Mouse (Mus musculus) heart, adult 11 months (tissue): ENCODE results near the gene Ddx47.

Experiments used
- DNase-seq: peaks from one replicate; pipeline ENCODE4 v3.0.0; 2022

Ddx47 gene

DNA sequence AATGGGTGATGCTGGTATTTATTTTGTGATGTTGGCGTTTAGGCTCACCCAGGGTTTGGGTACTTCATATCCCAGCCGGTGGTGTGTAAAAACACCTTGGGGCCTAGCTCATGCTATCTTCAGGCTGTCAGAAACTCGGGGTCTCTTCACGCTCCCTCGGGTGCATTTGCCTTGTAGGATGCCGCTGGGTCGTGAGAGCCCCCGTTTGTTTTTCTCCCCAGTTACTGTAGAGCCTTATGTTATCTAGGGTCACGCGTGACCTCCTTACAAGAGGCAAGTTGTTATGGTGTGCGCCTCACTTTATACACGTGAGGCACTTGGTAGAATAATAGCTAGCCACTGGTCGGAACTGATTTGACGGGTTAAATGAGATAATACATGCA is 313 bp downstream of the Ddx47 start:
- DNase-seq, result no peak

DNA sequence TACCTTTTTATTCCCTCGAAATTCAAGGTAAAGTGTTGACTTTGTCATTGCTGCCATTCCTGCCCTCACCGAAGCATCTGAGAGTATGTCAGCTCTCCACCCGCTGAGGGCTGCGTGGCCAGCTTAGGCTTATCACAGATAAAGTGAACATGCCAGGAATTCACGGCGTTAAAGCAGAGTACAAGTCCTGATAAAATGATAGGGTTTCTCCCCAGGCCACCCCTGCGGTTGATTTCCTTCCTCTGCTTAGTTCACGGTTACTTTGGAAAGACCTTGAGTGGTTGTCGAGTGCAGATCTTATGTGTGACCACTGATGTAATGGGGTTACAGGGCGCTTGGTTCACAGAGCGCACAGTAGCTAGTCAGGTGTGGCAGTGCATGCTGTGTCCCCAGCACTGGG is 5.8 kb downstream of the Ddx47 start:
- no peak for DNase-seq

DNA sequence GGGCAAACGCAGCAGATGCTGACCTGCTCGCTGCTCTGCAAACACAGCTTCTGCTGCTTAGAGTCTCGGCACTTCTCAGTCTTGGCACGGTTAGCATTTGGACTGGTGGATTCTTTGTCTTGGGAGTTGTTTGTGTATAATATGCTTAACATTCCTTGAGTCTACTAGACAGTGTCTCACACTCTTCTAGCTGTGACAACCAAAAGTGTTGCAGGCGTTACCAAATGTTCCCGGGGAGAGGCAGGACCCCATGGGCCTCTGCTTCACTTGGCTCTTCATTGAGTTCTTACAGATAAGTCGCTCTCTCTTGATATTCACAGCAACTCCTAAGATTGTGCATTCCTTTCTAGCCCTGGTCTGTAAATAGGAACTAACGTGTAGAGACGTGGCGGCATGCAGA is 8.2 kb downstream of the Ddx47 start:
- no peak for DNase-seq

DNA sequence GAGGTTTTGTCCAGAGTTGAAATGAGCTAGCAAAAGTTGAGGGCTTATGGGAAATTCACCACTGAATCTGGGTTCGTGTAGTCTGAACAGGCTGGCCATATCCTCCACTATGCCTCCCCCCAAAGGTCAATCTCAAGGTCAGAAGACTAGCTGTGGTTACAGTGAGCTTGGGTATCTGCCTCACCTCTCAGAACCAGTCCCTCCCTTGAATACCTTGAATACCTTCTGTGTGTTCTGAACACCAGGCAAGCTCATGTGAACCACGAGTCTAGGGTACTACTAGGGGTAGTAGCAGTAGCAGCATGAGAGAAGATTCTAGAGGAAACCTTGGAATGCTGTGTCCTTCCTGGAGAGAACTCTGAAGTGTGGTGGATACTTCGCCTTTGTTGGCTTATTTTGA is 10.2 kb downstream of the Ddx47 start:
- no peak for DNase-seq

DNA sequence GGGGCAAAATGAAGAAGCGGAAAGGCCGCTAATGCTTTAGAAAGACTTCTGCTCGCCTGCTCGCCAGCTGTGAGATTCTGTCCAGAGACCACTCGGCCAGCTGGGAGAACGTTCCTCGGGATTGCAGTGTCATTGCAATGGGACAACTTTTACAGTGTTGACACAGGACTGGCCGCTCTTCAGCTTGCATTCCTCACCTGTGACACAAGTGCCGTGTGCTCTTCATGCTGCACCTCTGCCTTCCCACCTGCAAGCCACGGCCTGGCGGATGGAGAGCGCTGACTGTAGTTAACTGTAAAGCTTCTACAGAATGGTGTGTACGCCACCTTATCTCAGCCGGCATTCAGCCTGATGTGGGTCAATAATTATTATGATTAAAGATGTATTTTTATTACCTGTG is 12.0 kb downstream of the Ddx47 start:
- no peak for DNase-seq

DNA sequence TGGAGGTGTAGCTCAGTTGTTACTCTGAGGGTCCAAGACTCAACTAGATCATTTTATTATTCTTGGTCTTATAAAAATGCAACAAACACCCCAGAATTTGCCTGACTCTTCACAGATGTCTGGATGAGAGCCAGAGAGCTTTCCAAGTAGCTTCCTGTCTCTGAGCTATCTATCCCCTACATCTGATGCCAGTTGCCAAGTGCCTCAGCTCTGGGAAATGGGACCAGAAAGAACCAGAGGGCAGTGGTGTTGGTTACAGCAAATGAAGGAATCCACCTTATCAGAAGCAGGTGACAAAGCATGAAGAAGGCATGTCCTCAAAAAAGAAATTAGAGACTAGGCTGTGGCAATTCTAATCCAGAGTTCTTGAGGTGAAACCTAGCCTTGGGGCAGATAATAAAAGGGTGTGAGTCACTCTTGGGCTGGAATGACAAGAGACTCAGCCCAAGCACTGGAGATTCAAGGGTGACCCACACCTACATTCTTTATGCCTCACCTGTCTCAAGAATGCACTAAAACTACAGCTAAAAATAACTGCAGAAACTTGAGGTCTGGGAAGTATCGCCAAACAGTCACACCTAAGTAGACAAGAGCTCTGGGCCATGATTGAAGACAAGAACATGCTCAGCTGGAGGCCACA is 13.5 kb downstream of the Ddx47 start:
- DNase-seq, result no peak

DNA sequence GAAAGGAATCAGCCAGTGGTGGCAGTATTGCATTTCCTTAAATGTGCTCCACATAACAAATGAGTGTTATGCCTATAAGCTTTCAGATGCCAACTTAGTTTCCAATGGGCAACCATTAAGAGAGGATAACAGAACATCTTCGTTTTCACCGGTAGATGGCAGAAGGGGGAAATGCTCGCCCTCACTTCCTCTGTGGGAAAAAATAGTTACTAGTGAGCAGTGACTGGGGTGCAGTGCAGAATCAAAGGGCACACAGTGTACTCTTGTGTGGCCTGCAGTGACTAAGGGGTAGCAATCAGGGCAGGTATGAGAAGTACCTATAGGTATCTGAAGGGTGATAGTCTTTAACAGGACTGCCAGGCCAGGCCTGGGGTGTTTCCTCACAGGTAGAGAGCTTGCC is 14.8 kb downstream of the Ddx47 start:
- DNase-seq, result no peak

DNA sequence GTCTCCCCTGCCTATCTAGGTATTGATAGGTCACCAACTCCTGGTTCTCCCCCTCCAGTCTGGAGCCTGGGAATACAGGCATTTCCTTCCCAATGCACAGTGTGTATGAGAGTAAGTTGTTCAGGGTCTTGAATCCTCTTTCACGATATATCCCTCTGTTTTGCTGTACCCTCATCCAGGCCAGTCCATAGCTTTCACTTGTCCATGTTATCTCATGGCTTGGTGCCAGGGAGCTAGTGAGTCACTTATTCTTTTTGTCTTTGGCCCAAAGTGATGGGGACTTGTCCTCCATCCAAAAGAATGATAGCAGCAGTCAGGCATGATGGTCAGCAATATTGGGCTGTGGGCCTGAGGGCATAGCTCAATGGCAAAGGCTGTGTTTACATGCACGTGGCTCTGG is 15.3 kb downstream of the Ddx47 start:
- DNase-seq, result no peak

DNA sequence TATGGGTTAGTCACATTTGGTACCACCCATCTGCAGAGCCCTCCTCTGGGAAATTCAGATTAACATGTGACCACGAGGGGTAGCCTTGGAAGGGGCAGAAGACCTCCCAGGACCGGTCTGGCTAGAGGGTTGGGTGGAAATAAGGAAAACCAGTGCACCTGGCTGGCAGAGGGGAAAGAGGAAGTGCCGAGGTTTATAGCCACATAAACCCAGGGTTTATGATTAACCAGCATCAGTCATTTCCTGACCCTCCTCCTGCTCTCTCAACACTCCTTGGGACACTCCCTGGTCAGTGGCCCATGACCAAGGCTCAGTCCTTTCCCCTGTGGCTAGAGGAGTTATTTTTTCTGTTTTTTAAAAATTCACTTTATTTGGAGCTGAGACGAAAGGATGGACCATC is 17.8 kb downstream of the Ddx47 start:
- DNase-seq, result no peak

DNA sequence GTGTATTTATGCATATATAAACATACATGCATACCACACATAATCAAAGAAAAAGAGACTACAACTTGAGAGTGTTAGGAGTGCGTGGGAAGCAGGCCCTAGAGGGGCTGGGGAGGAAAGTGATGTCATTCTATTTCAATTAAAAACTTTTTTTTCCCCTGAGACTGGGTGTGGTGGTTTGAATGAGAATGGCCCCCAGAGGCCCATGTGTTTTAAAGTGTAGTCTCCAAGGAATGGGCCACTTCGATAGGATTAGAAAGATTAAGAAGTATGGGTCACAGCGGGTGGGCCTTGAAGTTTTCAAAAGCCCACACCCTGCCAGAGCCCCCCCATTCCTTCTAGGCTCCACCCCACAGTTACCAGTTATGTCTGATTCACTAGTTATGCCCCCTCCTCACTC is 27.3 kb downstream of the Ddx47 start:
- no peak for DNase-seq

DNA sequence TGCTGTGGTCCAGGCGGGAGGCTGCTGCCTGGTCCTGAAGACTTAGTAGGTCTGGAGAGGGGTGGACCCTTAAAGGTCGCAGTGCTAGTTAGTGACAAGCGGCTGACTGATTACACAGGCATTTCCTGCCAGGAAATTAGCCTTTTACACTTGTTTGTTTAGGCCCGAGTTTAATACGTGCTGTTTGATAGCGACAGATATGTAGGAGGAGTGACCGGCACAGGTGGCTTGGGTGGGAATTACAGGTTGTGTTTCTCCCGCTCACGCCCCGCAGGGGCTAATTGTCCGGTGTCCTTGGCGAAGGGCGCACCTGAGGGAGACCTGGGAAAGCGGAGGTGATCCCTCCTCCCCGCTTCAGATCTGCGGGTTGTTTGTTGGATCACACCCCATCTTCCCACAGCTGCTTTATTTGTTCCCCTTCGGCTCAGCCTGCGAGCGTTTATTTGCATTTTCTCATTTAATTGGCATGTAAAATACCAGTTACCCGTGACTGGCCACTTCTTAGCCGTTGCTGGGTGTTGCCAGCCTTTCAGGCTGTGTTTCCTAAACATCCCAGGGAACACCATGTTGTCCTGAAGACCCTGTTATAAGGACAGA is 29.0 kb downstream of the Ddx47 start:
- DNase-seq, result no peak

DNA sequence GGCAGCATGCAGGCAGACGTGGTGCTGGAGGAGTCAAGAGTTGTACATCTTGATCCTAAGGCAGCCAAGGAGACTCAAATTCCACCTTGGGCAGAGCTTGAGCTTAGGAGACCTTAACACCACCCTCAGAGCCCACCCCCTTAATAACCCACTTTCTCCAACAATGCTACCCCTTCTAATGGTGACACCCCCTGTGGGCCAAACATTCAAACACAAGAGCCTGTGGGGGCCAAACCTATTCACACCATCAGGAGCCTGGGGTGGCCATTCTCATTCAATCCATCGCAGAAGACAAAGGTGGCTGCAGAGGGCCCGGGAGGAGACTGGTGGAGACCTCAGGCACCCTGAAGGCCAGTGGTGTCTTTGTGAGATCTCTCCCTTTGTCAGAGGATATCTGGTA is 30.5 kb downstream of the Ddx47 start:
- DNase-seq, result no peak

DNA sequence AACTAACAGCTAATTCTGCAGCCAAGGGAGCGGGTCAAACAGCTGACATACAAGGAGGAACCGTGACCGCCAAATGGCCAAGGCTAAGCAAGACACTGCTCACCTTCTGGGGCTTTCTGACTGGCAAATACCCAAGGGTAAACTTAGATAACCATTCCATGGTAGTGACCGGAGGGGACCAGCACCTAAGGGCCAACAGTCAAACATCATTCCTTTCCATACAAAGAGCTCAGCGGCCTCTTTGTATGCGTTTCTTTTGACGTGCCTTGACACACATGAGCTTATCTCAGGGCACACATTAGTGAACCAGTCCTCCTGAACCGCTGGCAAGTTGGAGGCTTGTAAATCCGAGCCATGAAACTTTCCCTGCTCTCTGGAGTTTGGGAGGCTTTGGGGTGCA is 35.9 kb downstream of the Ddx47 start:
- DNase-seq, result no peak

DNA sequence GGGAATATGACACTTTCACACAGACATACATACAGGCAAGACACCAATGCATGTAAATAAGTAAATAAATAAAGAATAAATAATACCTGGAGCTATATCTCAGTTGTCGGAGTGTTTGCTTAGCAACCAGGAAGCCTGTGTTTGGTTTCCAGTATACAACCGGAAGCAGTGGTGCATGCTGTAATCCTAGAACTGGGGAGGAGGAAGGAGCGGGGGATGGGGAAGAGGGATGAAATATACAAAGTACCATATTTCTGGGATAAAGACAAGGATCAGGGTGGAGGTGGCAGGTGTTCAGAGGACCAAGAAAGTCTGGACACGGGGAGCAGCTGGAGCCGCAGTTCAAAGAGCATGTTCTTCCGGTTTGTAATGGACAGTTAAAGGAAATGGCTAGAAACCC is 37.1 kb downstream of the Ddx47 start:
- DNase-seq, result no peak

DNA sequence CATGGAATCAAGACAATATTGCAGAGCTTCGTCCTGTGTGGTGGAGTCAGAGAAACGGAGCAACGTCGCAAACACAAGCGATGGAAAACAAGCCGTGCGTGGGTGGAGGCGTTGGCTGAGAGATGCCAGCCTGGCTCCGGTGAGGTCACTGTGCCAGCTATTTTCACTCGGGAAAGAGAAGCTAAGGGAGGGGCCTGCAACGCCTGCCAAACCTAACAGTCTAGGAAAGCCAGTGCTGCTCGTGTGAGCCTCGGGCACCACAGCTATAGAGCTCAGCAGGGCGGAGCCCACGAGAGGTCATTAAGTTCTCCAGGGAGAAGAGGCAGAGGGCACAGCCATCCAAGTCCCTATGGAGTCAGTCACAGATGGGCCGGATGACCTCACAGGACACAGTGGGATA is 37.5 kb downstream of the Ddx47 start:
- peak; percentile 94 for DNase-seq

DNA sequence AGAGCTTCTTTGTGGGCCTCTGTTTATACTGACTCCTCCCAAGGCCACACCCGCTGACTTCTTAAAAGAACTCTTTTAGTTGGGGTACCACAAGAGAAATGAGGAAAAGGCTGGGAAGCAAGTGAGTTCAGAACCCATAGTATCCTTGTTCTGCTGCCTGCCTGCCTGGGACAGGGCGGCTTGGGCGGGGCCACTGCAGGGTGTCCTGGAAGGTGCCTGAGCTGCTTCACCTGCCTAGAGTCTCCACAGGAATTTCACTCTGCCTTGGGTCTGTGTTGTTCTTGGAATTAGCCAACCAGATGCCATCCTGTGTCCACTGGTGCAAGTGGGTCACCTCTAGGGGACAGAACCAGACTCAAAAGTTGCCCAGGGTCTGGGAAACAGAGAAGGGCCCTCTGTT is 42.4 kb downstream of the Ddx47 start:
- DNase-seq, result no peak

DNA sequence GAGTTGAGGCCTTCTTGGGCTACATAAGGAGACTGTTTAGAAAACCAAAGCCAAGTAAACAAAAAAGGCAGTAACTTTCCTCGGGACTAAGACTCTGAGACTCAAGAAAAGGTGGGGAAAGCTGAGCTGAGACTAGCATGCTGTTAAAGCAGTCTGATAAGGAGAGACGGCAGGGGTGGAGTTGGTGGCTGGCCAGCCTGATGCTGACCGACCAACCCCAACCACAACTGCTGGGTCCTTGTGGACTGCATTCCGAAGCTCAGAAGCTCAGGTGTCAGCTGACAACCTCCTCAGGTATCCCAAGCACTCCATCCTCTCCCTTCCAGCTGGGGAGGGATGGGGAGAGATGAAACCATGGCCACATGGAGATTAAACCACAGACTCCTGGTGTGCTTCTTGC is 44.5 kb downstream of the Ddx47 start:
- no peak for DNase-seq

DNA sequence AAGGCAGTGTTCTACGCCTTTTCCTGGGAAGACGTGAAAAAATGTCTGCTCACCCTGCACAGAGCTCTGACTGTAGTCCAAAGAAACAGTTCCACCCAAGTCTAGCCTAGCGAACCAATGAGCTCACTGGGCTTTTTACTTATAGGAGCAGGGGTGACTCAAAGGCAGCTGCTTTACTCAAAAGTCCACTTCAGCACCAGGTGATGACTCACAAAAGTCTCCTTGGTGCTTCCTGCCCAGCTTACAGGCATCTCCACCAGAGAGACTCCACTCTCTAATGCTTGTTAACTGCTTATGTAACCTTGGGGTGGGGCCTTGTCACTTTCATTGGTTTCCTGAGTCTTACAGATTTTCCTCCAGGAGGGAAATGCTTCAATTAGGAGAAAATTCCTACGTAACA is 49.3 kb downstream of the Ddx47 start:
- no peak for DNase-seq

DNA sequence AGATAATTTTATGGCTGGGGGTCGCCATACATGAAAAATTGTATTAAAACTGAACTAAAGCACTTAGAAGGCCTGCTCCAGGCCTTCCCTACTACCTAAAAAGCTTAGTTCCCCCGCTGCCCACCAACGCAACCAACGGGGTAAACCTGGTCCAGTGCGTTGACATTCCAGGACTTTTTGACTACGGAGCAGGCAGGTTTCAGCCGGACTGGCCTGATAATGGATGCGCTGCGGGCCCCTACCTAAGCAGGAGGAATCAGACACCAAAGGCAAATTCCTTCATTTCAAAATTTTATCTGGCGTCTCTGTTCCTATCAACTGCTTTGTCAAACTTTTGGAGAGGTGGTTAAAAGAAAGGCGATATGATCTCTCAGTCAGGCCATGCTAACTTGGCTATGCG is 53.2 kb downstream of the Ddx47 start:
- no peak for DNase-seq

DNA sequence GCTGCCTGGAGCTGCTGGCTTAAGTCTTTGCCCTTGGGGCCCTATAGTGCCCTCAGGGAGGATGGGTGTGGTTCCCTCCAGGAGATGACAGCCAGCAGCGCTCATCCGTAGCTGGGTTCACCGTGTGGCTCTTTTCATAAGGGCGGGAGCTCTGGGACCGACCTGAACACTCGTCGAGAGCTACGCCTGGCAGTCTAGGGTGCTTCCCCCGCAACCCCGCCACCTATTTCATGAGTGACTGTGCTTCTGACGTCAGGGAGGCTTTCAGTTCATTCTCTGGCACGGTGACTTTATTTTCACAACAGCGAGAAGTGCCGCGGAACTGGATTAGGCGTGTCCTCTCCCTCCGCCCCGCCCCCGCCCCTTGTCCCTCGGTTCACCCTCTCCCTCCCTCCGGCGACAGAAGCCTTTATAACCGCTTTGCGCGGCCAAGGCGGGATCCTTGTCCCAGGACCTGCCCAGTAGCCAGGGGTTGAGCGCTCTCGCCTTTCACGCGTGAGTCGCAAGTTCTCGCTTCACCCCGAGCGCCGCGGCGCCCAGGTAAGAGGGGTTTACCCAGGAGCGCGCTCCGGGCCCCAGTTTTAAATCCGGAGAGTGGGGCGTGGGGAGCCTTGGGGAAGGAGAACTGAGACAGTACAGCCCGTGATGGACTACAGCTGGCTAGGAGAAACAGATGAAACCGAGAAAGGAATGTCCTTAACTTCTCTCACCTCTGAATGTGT is 54.0 kb downstream of the Ddx47 start, which contains the start of gene Gprc5a:
TSS of gene Gprc5a (plus strand) at position 416 of the 722 bp plus-strand sequence.
- DNase-seq, result peak; percentile 95

DNA sequence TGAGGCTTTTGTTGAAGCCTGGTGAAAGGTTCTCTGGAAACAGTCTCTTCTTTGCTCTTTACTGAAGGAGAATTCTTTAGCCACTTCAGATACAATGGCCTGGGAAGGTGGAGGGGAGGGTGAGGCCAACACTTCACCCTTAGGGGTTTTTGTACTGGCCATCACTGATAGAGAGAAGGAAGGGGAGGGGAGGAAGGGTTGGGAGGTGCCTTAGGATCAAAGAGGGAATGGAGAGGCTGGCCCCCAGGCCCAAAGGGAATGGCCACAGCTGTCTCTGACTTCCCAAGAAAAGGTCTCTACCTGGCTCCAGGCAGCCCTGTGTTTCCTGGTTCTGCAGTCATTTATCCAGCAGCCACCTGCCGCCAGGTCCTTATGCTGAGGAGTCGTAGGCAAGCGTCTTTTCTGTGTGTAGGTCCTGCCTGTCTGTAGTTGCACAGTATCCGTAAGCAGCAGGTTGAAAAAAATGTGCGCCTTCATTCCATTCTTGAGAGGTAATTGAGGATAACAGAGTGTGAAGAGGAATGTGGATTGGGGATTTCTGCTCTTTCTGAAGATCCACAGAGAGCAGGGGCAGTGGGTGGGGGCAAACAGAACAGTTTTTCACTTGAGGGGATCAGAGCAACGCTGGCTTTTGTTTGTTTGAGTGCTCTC is 55.5 kb downstream of the Ddx47 start:
- DNase-seq, result no peak

DNA sequence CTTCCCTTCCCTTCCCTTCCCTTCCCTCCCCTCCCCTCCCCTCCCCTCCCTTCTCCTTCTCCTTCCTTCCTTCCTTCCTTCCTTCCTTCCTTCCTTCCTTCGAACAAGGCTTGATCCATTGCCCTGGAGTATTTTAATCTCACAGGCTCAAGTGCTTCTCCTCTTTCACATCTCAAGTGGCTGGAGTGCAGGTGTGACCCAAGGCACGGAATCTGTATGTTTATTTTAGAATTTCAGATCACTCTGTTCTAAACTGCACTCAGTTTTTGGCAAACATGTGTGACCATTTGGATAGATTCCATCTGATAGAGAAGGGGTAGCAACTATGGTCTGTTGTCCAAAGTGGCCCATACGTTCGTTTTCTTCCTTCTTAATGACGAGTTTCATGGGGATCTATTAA is 56.8 kb downstream of the Ddx47 start:
- no peak for DNase-seq

DNA sequence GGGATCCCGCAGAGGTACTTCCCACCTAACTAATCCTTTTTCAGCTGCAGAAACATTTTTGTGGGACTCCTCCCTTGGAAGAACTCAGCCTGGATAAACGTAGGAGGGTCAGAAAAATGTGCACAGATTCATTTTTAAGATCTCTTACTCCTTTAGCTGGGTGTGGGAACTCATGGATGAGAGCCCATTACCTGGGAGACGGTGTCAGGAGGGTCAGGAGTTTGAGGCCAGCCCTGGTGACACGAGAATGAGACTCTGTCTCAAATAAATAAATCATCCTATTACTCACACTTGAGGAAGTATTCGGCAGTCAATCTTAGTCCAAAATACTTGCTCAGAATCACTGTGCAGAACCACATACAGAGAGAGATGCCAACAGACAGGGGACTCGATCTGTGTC is 58.4 kb downstream of the Ddx47 start:
- no peak for DNase-seq

DNA sequence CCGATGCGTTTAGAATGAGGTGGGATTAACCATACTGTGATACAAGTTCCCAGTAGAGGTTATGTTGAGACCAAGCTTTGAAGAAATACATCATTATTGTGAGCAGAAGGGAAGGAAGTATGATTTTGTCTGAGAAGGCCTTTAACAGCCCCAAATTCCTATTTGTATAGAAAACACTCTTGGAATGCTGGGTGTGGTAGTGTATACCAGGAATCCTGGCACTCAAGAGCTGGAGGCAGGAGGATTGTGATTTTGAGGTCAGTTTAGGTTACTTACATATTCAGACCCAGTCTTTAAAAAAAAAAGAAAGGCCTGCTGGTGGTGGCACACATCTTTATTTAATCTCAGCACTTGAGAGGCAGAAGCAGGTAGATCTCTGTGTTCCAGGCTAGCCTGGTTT is 58.9 kb downstream of the Ddx47 start:
- DNase-seq, result no peak
